Mouse (Mus musculus): ENCODE results near the gene Ngb.

Ngb gene

DNA sequence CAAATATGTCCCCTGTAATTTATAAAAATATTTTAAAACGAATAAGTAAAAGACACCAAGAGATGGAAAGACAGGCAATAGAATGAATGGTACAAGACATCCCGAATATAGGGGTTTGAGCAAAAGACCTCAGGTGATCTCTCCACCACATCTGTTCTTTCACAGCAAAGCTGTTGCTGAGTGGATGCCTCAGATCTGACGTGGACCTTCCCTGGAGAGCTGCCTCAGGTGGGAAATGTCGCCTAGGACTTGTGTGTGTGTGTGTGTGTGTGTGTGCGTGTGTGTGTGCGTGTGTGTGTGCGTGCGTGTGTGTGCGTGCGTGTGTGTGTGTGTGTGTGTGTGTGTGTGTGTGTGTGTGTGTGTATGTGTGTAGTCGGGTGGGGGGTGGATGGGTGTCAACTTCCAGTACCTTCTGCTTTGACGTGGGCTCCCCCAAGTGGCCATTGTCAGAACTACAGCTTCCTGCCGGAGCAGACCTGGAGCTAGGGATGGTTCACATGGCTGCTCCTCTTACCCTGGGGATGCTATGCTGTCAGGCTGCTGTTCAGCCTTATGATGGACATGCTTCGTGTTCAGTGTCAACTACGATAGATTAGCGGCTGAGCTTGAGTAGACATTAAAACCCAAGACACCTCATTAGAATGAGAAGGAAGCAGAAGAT lies 49.5 kb downstream of the Ngb start:
- POLR2A ChIA-PET, result interaction anchor here (0.6 to 1.0 kb wide), 7 partner anchors 25 to 881 kb away, joined by 3 to 5 read pairs (median 4); partner anchors contain the start of gene Pomt2 (in 1 of the 4)

DNA sequence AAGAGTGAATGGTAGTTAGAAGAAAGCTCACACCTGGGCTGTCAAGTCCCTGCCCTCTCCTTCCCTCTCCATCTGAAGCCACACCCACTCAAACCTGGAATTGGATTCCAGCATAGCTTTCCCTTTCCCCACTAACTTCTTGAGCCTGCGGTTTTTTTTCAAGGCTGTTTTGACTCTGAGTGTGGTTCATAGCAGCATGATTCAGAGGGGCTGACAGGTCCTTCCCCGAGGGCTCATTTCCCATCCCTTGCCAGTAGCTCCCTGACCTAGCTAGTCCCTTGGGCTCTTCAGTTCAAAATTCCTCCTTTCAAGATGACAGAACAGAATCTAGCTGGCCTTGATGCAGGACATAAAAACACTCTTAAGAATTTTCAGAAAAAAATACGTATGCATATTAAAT lies 54.8 kb downstream of the Ngb start:
- ChIA-PET POLR2A (interaction anchor here in 2 of 4 experiments (0.5 to 0.6 kb wide), 4 partner anchors 9 to 264 kb away, joined by 3 to 5 read pairs (median 4); no protein-coding TSS in a partner anchor), CTCF (interaction anchor here in 3 of 4 experiments (0.6 to 1.0 kb wide), 3 partner anchors 159 to 1438 kb away, joined by 3 read pairs; no protein-coding TSS in a partner anchor)

More for the DNA sequence above, 49.5 kb downstream of the Ngb start:
- CTCF ChIA-PET, result interaction anchor here (0.5 to 3.2 kb wide), 122 partner anchors 8 to 1923 kb away, joined by 3 to 23 read pairs (median 4); partner anchors contain the start of genes Pomt2 (in 2 of the 4), Gstz1 (in 1 of the 4) and Ngb (in 1 of the 4)

Measured in embryonic stem cell, embryonic (primary cell).